Mouse (Mus musculus): Measurements from ENCODE around the gene Gpr35. TPM values are rescaled to one million over a fixed set of nuclear protein-coding genes. Genes with fewer than 3 reads are reported as not detected.
"Not testable (repeated sequence)": the region's sequence is repeated elsewhere in the genome, so short reads cannot be mapped to it uniquely, and the experiment has no call there.

Gene Gpr35
- polyA plus RNA-seq, 1 experiment from 2014 or later: 0.73 TPM

- not testable (repeated sequence) for H3K27ac ChIP-seq; H3K27me3 ChIP-seq; H3K9ac ChIP-seq; H3K9me3 ChIP-seq; H3K4me1 ChIP-seq; ATAC-seq (ENCODE audit: insufficient number of reproducible peaks, insufficient read depth, low FRiP score, low TSS enrichment, low read depth); H3K36me3 ChIP-seq
- H3K4me2 ChIP-seq: peak overlapping the region; percentile 53
- peak overlapping the region; percentile 27 for H3K4me3 ChIP-seq
- 10% methylated on average over 11 of the region's 11 CpGs for WGBS
These were observed 6.1 kb downstream of the Gpr35 start for GRCm38 (mm10) chr1:92956571-92957335.

DNA sequence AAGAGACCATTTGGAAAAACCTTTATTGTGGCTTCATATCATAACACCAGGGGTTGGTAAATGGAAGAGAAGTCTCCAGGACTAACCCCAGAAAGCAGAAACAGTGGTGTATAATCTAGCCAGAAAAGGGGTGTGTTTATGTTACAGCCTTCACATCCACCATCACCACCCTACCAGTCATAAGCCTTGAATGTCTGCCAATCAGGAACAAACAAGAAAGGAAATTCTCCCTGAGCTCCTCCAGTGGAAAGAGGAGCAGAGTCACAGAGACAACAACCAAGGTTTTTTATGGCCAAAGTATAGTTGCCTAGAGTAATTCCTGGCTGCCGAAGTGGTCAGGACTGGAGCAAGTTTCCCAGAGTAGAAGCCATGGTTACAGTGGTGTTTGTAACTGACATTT, 8.3 kb downstream of the Gpr35 start:
- no peaks in the 10 kb centered on the region for H3K36me3 ChIP-seq
- no peak overlapping the region for H3K4me2 ChIP-seq
- H3K27ac ChIP-seq: no peak overlapping the region
- no peaks in the 10 kb centered on the region for H3K27me3 ChIP-seq
- H3K9ac ChIP-seq: no peak overlapping the region
- 97% methylated on average over 1 of the region's 1 CpGs for WGBS
- H3K9me3 ChIP-seq: no peaks in the 10 kb centered on the region
- no peak for ATAC-seq (ENCODE audit: insufficient number of reproducible peaks, insufficient read depth, low FRiP score, low TSS enrichment, low read depth)
- H3K4me1 ChIP-seq: no peaks in the 10 kb centered on the region
- H3K4me3 ChIP-seq: no peak overlapping the region

GRCm38 (mm10) chr1:92970791-92971190, 20.1 kb downstream of the Gpr35 start:
- not testable (repeated sequence) for ATAC-seq (ENCODE audit: insufficient number of reproducible peaks, insufficient read depth, low FRiP score, low TSS enrichment, low read depth)

DNA sequence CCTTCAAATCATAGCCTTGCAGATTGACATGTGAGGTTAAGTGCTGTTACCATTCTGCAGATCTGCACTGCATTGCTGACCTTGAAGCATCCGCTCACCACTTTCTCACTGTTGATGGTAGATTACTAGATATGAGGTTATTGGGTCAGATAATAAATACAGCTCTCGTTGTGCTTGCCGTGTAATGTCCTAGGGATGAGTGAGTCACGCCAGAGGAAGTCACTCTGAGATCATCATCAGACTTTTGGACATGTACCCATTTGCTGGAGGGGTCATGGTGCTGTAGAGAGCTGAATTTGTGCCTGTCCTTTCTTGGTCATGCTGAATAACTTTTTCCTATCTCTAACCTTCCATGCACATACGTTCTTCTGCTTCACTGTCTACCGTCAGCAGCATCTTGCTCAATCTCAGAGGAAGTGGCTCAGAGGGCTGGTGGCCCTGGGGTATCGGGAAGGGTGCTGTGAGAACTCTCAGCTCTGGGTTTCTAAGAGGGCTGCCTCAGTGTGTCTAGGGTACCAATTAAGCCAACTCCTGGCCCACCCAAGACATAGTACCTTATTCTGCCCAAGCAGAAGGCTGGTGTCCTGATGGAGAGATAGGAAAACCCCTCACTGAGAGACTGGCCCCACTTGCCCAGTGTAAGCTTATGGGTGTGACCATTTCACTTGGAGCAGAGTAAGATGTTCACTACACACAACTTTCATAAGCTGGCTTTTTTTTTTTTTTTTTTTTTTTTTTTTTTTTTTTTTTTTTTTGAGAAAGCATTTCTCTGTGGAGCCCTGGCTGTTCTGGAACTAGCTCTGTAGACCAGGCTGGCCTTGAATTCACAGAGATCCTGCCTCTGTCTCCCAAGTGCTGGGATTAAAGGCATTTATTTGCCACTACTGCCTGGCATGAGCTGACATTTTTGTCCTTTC, 21.5 kb downstream of the Gpr35 start:
- H3K4me1 ChIP-seq: no peaks in the 10 kb centered on the region; the same call in 1 of the 2 replicates
- WGBS: 87% methylated on average over 7 of the region's 7 CpGs
- no peak overlapping the region for H3K4me3 ChIP-seq
- H3K9ac ChIP-seq: no peak overlapping the region
- H3K36me3 ChIP-seq: no peaks in the 10 kb centered on the region
- ATAC-seq (ENCODE audit: insufficient number of reproducible peaks, insufficient read depth, low FRiP score, low TSS enrichment, low read depth): no peak
- no peak overlapping the region for H3K27ac ChIP-seq
- H3K27me3 ChIP-seq: no peaks in the 10 kb centered on the region
- no peaks in the 10 kb centered on the region for H3K9me3 ChIP-seq
- H3K4me2 ChIP-seq: no peak overlapping the region

More at GRCm38 (mm10) chr1:92970791-92971190, 20.1 kb downstream of the Gpr35 start:
- not testable (repeated sequence) for H3K4me3 ChIP-seq, H3K4me1 ChIP-seq, H3K9ac ChIP-seq, H3K9me3 ChIP-seq, H3K4me2 ChIP-seq, H3K27ac ChIP-seq, H3K36me3 ChIP-seq, H3K27me3 ChIP-seq
- WGBS: 74% methylated on average over 6 of the region's 6 CpGs

DNA sequence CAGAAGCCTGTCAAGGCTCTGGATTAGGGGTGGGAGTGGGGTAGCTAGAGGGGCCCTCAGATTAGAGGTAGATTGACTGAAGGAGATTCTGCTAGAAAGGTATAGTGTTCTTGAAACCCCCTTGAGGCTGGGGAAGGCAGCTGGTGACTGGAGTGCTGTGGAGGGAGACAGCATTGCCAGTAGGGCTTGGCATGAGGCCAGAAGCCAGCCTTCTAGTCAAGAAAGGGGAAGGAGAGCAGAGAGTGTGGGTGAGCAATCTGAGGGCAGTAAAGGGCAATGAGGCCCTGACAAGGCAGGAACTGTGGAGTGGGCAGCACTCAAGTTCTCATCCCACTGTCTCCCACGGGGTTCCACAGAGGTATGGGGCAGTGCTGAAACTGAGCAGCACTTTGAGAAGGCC, 22.2 kb downstream of the Gpr35 start:
- 71% methylated on average over 1 of the region's 1 CpGs for WGBS
- Histone ChIP-seq H3K4me2 (no peak overlapping the region), H3K4me1 (no peaks in the 10 kb centered on the region; the same call in 1 of the 2 replicates), H3K27me3 (peaks cover 2% of the 10 kb centered on the region; the same call in 1 of the 2 replicates), H3K36me3 (no peaks in the 10 kb centered on the region), H3K27ac (no peak overlapping the region), H3K9me3 (no peaks in the 10 kb centered on the region), H3K9ac (no peak overlapping the region), H3K4me3 (no peak overlapping the region)
- ATAC-seq (ENCODE audit: insufficient number of reproducible peaks, insufficient read depth, low FRiP score, low TSS enrichment, low read depth): no peak

GRCm38 (mm10) chr1:92976141-92976566, 25.5 kb downstream of the Gpr35 start:
- Histone ChIP-seq H3K27ac (no peak overlapping the region), H3K9me3 (no peaks in the 10 kb centered on the region), H3K4me1 (peaks cover 9% of the 10 kb centered on the region), H3K27me3 (peaks cover 11% of the 10 kb centered on the region), H3K36me3 (no peaks in the 10 kb centered on the region), H3K4me3 (no peak overlapping the region), H3K9ac (no peak overlapping the region), H3K4me2 (no peak overlapping the region)
- no peak for ATAC-seq (ENCODE audit: insufficient number of reproducible peaks, insufficient read depth, low FRiP score, low TSS enrichment, low read depth)
- 53% methylated on average over 6 of the region's 6 CpGs for whole genome bisulfite sequencing

GRCm38 (mm10) chr1:92978645-92979044, 28.0 kb downstream of the Gpr35 start:
- H3K4me2 ChIP-seq: 0 out of 2 replicates have a peak overlapping the region, but pooled peaks have one; percentile 11
- peaks cover 11% of the 10 kb centered on the region for H3K27me3 ChIP-seq
- H3K9me3 ChIP-seq: no peaks in the 10 kb centered on the region
- H3K36me3 ChIP-seq: no peaks in the 10 kb centered on the region
- 44% methylated on average over 7 of the region's 7 CpGs for WGBS
- no peak for ATAC-seq (ENCODE audit: insufficient number of reproducible peaks, insufficient read depth, low FRiP score, low TSS enrichment, low read depth)
- peaks cover 9% of the 10 kb centered on the region; the same call in 1 of the 2 replicates for H3K4me1 ChIP-seq
- H3K27ac ChIP-seq: no peak overlapping the region
- no peak overlapping the region for H3K9ac ChIP-seq
- no peak overlapping the region for H3K4me3 ChIP-seq

- Histone ChIP-seq H3K4me1 (peaks cover 9% of the 10 kb centered on the region; the same call in 1 of the 2 replicates), H3K9ac (no peak overlapping the region), H3K27me3 (peaks cover 11% of the 10 kb centered on the region), H3K27ac (no peak overlapping the region), H3K9me3 (no peaks in the 10 kb centered on the region), H3K36me3 (no peaks in the 10 kb centered on the region), H3K4me2 (0 out of 2 replicates have a peak overlapping the region, but pooled peaks have one; percentile 11), H3K4me3 (no peak overlapping the region)
- 26% methylated on average over 11 of the region's 11 CpGs for WGBS
- peak; percentile 44; the same call in 1 of the 2 replicates for ATAC-seq (ENCODE audit: insufficient number of reproducible peaks, insufficient read depth, low FRiP score, low TSS enrichment, low read depth)
These were observed 28.5 kb downstream of the Gpr35 start for GRCm38 (mm10) chr1:92979073-92979602.

GRCm38 (mm10) chr1:92981056-92981845, 30.6 kb downstream of the Gpr35 start:
- Histone ChIP-seq H3K4me2 (no peak overlapping the region), H3K4me1 (peaks cover 9% of the 10 kb centered on the region; the same call in 1 of the 2 replicates), H3K27me3 (peaks cover 11% of the 10 kb centered on the region), H3K9ac (no peak overlapping the region), H3K36me3 (no peaks in the 10 kb centered on the region), H3K27ac (no peak overlapping the region), H3K9me3 (no peaks in the 10 kb centered on the region), H3K4me3 (no peak overlapping the region)
- 84% methylated on average over 7 of the region's 7 CpGs for WGBS
- ATAC-seq (ENCODE audit: insufficient number of reproducible peaks, insufficient read depth, low FRiP score, low TSS enrichment, low read depth): no peak

DNA sequence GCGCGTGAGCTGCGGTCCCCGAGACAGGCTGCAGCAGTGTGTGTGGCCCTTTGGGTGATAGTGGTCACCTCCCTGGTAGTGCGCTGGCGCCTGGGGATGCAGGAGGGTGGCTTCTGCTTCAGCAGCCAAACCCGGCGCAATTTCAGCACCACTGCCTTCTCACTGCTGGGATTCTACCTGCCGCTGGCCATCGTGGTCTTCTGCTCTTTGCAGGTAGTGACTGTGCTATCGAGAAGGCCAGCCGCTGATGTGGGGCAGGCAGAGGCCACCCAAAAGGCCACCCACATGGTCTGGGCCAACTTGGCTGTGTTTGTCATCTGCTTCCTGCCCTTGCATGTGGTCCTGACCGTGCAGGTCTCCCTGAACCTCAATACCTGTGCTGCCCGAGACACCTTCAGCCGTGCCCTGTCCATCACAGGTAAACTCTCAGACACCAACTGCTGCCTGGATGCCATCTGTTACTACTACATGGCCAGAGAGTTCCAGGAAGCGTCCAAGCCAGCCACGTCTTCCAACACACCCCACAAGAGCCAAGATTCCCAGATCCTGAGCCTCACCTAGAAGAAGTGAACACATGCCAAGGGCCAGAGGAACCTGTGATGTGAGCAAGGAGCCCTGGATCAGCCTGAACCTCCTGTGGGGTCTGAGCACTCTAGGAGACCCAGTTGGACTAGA, 32.4 kb downstream of the Gpr35 start:
- Histone ChIP-seq H3K4me2 (no peak overlapping the region), H3K27ac (no peak overlapping the region), H3K9me3 (no peaks in the 10 kb centered on the region), H3K4me3 (no peak overlapping the region), H3K9ac (no peak overlapping the region), H3K27me3 (peaks cover 7% of the 10 kb centered on the region), H3K36me3 (no peaks in the 10 kb centered on the region), H3K4me1 (peaks cover 9% of the 10 kb centered on the region; the same call in 1 of the 2 replicates)
- ATAC-seq (ENCODE audit: insufficient number of reproducible peaks, insufficient read depth, low FRiP score, low TSS enrichment, low read depth): no peak
- 92% methylated on average over 17 of the region's 17 CpGs for WGBS
